Mouse (Mus musculus): ENCODE results near the gene Cmtr1.
"Not testable (repeated sequence)": the region's sequence is repeated elsewhere in the genome, so short reads cannot be mapped to it uniquely, and the experiment has no call there.

Gene Cmtr1

DNA sequence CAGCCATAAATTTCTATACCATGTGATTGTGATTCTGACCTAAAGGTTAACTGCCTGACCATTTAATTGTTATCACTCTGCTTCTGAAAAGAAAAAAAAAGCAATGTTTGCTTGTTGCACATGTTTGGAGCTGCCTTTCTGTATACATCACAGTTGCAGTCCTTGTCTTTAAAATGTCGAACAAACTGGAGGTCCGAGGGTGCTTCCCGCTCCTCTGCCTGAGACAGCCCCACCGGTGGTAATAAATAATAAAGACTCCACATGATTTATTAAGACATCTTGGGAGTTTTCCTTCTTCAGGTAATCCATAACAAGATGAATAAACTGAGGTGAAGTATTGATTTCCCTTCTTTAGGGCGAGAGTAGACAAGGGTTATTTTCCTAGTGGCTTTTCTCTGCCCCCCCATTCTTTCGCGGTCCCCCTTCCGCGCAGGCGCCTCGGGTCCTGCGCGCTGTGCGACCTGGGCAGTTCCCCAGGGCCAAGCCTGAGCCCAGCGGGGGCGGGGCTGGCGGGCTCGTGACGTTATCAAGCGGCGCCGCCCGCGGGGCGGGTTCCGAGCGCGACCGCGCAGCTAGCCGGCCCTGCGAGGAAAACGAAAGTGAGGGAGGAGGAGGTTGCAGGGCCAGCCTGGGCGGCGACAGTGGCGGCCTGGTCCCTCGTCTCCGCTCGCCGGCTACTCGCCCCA, at the start of gene Cmtr1:
Cmtr1 (plus strand) TSS at position 520 of the 686 bp plus-strand sequence.
- DNase-seq: peak; percentile 95

DNA sequence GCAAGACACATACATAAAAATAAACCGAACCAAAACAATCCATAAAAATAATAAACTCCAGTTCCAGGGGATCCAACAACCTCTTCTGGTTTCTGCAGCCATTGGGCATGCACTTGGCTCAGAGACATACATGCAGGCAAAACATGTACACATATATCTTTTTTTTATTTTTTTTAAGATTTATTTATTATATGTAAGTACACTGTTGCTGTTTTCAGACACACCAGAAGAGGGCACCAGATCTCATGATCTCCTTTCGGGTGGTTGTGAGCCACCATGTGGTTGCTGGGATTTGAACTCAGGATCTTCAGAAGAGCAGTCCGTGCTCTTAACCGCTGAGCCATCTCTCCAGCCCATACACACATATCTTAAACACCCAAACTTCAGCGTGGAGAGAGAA, 46.9 kb upstream of the Cmtr1 start:
- not testable (repeated sequence) for DNase-seq

DNA sequence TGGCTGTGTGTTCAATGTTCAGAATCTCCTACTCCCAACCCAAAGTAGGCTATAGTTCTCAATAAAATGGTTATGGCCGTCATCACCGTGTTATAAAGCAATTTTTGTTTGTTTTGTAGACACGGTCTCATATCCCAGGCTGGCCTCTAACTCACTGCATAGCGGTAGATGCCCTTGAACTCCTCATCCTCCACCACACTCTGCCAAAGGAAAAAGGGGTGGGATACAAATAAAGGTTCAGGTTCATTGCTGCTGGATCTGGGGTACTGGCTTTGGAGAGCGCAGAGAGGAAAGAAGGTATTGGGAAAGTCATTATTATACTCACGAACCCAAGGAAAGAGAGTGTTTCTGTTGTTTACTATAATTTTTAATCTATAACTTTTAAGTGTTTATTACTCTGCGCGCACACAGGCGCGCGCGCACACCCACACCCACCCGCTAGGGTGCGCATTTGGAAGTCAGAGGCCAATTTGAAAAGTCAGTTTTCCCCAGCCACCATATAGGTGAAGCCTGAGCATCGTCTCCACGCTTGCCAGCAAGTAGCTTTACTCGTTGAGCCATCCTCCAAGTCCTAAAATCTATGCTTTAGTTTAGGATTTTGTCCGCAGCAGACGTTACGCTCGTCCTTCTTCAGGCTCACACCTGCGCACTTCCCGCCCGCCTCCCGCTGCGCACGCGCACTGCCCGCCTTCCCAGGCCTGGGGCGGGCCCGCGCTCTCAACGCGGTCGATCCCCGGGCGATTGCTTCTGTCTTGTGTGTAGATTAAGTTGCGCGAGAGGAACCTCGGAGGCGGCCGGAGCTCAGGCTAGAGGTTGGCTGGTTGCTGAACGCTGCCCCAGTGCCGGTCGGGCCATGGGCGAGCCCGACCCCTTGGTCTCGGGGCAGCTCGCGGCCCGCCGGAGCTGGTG, 46.0 kb upstream of the Cmtr1 start, which contains the start of the genes Rnf8 and Gm28043:
Rnf8 (plus strand) TSS at position 676 of the 909 bp plus-strand sequence.
Gm28043 (plus strand) TSS at position 762 of the 909 bp plus-strand sequence.
- DNase-seq: peak; percentile 93

DNA sequence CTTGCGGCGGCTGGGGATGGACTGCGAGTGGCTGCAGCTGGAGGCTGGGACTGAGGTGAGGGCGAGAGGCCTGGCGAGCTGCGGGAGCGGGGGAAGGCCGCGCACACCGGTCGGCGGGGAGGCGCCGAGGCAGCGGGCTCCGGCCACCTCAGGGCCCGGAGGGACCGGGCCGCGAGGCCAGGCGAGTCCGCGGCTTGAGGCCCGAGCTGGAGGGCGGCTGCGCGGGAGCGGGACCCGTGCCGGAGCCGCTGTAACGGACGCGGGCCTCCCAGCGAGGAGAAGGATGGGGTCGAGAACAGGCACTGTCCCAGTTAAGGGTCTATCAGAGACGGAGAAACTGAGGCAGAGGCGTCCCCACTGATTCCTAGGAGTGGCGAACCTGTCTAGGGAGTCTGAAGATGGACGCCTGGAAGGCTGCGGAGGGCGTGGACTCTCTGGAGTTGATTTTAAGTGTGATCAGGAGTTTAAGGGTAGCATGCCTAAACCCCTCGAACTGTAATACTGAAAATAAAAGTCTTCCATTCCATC, 45.3 kb upstream of the Cmtr1 start:
- DNase-seq: no peak

DNA sequence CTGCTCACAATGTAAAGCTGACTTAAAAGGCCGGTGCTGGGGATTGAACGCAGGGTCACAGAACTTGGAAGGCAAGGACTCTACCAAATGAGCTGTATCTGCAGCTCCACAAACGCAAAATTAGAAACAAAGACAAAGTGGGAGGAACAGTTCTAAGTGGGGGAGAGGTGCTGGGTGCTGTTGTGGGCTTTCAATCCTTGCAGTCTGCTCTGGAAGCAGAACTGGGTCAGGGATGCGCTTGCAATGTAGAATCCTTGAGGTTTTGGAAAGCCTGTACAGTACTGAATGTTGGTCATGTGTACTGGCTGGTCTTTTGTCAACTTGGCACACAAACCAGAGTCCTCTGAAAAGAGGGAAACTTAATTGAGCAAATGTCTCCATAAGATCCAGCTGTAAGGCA, 44.8 kb upstream of the Cmtr1 start:
- DNase-seq: peak; percentile 43

DNA sequence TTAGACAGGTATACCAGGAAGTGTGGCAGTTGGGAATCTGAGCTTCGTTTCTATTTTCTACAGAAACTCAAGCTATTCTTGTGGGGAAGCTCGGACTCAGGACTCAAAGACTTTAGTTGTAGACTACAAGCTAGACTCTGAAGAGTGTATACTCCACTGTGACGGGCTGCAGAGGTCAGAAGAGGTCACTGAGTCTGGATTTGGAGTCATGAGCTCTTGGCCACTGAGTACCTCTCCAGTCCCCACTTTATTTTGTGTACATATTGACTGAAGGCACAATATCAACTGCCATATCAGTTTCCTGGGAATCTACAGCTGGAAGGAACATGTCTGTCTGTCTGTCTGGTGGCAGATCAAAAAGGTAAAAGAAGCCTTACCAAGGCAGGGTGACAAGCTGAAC, 41.2 kb upstream of the Cmtr1 start:
- DNase-seq: no peak

DNA sequence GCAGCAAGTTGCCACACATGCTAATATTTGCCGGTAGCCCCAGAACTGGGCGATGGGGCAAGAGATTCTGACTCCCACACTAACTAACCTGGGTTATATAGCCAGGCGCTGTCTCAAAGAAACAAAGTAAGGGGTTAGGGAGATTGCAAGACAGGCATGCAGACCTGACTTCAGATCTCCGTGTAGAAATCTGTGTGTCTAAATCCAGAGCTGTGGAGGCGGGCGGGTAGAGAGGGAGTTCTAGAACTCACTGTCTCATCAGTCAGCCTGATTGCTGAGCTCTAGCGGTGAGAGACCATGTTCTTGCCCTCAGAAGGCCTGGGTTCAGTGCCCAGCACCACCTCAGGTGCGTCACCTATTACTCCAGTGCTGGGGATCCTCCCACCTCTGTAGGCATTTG, 36.9 kb upstream of the Cmtr1 start:
- DNase-seq: peak; percentile 47

DNA sequence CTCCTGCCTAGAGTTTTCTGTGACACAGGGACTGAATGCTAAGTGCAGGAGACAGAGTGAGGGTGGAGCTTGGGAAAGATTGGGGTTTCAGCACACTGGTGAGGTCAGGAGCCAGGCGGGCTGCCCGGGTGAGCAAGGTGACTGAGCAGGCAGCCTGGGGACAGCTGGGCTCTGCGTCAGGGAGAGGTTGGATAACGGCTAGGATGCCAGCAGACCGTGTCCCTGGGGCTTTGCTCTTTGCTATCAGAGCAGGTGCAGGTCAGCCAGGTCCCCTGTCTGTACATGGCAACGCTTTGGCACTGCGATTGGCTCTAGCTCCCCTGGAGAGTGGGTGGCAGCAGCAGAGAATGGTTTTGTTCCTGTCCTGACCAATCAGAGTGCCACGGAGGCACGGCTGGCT, 33.1 kb upstream of the Cmtr1 start:
- DNase-seq: no peak

DNA sequence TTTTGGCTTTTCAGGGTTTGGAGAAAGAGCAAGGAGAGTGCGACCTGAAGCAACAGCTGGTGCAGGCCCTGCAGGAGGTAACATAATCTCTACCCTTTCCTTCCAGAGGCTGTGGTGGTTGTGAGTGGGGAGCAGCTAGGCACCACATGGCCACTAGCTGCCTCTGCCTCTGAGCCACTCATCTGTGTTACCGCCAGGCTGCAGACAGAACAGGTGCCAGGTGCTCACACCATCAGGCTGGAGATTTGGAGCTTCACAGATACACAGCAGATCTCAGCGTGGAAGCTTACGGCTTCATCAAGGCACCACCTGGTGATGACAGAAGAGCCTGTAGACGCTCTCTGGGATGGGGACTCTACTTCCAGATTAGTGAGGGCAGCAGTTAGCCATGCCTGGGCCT, 31.4 kb upstream of the Cmtr1 start:
- no peak for DNase-seq

DNA sequence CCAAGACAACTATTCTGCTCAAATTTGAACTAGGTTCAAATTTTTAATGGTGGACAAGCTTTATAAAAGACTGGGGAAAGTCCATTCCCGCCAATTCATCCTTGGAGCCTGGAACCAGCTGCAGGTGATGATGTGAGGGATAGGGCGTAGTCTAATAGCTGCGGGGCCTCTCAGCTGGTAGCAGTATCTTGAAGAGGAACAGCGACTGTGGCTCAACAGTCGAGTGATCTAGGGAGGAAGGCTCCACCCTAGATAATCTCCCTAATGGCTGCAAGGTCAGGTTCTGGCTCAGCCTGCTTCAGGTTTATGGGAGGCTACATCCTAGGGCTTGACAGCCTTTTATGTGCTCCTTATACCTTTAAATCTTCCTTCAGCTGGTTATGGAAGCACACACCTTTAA, 30.8 kb upstream of the Cmtr1 start:
- no peak for DNase-seq

DNA sequence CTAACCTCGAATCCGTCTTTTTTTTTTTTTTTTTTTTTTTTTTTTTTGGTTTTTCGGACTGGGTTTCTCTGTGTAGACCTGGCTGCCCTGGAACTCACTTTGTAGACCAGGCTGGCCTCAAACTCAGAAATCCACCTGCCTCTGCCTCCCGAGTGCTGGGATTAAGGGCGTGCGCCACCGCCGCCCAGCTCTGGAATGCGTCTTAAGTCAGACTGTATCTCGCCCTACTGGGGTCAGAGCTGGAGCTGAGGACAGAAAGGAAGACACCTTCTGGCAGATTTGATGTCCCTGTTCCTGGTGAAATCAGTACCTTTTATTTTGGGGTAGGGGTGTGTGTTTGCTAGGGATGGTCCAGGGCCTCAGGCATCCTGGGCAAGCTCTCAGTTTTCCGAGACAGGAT, 28.1 kb upstream of the Cmtr1 start:
- DNase-seq: no peak

DNA sequence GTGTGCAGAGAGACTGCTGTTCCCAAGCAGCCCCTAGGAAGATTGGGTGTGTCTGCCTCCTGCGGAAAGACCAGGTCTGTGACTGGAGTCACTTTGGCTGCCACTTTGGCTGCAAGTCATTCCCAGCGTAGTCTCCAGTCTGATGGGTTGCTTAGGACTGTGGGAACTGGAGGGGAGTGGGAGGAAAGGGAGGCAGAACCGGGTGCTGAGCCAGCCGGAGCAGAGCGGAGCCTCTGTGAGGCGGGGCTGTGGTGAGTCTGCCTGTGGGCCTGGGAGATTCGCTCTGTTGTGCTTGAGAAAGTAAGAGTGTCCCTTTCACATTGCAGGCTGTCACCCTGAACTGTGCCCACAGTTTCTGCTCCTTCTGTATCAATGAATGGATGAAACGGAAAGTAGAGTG, 24.9 kb upstream of the Cmtr1 start:
- DNase-seq: peak; percentile 40

DNA sequence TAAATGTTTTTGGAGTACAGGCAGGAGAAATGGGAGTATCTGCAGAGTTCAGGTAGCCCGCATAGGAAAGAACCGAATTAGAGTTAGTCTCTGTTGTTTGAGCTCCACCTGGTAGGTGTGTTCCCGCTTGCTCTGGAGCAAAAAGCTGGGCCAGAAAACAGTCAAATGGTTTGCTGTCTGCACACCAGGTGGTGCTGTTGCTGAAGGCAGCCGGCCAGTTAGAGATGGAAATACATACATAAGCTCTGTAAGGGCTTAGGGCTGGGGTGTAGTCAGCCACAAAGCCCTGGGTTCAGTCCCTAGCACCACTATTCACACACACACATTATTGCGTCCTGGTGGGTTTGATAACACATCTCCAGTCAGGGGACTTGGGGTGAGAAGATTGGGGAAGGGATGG, 24.3 kb upstream of the Cmtr1 start:
- peak; percentile 45 for DNase-seq

DNA sequence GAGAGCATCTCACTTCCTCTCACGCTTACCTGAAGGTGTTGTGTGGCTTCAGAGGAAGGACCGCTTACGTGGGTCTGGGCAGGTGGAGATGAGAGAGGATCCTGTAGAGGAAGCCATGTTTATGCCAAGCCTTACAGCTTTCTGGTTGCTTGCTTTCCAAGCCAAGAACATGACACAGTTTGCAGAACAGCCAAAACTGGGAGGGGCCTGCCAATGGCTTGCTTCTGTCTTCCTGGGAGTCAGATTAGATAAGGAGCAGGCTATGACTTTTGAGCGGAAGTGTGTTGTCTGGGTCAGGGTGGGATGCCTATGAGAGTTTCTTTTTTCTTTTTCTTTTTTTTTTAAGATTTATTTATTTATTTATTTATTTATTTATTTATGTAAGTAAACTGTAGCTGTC, 23.0 kb upstream of the Cmtr1 start:
- no peak for DNase-seq

DNA sequence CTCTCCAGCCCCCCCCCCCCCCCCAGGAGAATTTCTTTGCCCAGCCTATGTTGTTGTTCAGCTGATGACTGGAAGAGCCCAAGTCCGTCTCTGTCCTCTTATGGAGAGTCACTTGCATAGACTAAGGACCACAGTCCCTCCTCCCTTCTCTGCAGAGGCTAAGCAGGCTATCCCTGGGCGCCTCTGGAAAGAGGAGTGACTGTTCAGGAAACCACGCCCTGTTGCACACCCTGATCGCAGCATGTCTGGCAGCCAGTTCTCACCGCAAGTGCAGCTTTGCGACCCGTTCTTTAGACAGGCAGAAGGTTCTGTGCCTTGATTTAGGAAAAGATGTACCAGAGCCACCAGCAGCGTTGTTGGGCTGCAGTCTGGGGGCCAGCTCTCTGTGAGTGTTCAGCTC, 22.5 kb upstream of the Cmtr1 start:
- DNase-seq: no peak

DNA sequence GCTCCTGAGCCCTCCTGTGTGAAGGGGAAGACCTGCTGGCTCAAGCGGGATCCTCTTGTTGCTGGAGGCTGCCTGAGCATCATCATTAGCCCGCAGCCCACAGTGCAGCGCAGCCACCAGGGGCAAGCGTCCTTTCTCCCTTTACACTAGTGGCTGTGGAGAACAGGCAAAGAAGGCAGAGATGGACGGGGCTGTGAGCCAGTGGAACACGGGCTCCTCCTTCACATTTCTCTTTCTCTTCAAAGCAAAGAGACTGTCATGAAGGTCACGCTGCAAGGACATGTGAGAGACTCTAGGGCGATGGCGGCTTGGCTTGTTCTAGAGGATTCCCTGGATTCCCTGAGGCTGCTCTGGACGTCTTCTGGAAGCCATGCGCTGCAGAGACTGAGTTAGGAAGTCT, 19.4 kb upstream of the Cmtr1 start:
- DNase-seq: no peak

DNA sequence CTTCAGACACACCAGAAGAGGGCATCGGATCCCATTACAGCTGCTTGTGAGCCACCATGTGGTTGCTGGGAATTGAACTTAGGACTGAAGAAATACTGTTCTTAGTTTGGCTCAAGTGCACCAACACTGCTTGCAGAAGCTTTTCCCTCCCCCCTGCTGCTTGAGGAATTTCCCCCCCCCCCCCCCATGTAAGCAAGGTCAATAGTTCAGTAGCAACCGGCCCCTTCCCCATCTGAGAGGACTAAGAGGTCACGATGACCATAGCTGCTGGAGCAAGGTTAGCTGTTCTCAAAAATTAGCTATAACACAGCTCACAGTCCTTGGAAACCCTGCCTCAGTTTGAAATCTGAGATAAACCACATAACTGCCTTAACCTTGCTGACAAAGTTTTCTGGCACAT, 18.2 kb upstream of the Cmtr1 start:
- no peak for DNase-seq

DNA sequence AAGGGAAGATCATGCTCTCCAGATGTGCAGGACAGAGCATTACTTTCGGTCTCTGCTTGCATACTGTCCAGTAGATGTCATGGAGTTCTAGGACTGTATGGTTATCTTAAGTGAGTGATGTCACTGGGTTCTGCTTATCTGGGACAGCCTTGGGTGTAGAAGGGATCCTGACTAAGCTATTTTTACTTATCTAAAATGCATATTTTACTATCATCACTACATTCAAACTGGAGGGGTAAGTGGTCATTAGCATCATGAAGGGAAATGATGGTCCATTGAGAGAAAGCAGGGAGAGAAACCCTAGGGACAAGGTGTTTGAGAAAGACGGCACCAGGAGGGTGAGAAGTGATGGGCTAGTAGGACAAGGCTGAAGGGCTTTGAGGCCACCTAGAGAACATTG, 2.1 kb upstream of the Cmtr1 start:
- DNase-seq: no peak

DNA sequence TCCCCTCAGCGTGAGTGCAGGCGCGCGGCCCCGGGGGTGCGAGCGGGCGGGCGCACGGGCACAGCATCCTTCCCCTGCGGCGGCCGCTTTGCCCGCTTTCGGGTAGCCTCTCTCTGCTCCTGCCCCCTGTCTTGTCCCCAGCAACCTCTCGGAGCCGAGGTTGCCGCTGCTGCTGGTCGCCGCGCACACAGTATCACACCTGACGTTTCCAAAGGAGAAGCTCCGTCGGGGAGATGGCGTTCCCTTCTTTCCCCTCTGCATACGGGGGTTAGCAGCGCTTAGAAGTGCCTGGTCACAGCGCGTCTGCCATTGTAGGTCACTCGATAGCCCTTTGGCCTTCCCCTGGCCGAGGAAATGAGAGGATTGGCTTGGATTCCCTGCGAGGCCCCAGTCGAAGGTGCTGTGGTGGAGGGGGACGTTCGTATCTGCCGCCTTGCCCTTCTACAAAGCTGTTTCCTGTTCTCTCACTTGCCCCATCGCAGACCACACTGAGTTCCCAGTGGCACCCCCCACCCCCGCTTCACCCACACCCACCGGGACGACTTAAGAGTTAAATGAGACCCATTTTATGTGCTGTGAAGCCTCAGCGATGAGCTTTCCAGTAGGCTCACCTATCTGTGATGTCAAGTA, 482 bp downstream of the Cmtr1 start:
- no peak for DNase-seq

DNA sequence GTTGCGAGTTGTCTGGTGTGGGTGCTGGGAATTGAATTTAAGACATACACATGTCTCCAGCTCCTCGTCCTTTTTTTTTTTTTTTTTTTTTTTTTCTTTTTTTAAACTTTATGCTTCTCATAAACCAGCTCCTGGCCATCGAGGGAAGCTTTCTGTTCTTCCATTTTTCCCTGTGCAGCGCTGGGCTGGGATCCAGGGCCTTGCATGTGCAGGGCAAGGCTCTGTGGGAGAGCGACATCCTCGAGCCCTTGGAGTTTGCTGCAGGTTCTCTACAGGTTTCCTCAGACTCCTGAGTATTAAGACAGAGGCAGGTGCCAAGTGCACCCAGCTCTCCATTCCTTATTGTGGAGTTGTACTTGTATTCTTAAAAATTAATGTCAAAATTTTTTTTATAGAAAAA, 1.8 kb downstream of the Cmtr1 start:
- no peak for DNase-seq

DNA sequence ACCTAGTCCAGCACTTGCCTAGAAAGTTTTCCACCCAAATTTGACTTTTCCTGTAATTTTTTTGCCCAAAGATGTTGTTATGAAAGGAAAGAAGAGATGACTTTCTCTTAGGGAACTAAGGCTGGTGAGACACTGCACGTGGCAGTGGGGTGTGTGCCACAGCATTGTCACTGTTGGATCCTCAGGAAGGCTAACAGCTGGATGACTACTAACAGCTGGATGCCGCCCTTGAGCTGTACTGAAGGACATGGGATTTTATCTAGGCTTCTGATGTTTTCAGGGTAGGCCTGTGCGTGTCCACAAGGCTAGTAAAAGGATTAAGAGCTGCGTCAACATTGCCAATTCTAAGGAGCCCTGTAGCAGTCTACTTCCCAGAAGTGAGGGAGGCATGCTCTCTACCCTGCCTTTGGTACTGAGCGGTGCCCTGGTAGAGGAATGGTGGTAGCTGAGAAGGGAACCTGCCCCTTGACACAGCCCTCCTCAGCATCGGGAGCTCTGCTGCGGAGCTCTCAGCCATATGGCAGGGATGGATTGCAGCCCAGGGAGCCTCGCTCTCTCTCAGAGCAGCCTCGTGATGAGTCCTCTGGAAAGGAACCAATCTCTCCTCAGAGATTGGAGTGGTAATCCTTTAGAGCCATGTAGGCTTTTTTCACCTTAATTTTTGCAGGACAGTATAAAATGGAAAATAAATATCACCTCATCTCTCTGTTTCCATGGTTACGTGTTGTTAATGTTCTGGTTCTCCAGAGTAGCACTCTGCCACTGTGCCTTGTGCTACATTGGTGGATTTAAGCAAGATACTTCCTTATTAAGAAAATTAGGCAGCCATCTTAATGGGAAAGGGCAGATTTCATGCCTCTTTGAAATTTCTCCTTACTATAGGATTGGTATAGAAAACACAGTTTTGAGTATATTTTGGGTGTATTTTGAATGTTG, 7.9 kb downstream of the Cmtr1 start:
- peak; percentile 67 for DNase-seq

DNA sequence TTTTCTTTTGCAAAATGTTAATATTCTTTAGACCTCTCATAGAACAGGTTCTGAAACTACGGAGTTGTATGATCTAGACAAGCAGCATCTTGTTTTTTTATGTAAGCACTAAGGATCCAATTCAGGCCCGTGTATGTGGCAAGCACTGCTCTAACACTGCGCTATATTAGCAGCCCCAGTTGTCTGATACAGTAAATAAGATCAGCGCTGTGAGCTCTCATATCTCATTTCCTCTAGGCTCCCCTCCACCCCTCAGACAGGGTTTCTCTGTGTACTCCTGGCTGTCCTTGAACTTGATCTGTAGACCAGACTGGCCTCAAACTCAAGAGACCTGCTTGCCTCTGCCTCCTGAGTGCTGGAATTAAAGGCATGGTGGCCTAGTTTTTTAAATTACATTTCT, 8.6 kb downstream of the Cmtr1 start:
- DNase-seq: no peak
